Mouse (Mus musculus) adrenal gland, postnatal 14 days (tissue): ENCODE results near the gene Nuak2. TPM values are rescaled to one million over a fixed set of nuclear protein-coding genes. Genes with fewer than 3 reads are reported as not detected.
"Not testable (repeated sequence)": the region's sequence is repeated elsewhere in the genome, so short reads cannot be mapped to it uniquely, and the experiment has no call there.

Experiments used
- DNase-seq: peaks from one replicate; pipeline ENCODE4 v3.0.0; 2021; ENCODE audit warnings: mixed read lengths
- total RNA-seq: library from RNA; stranded (reverse); gene quantifications from 2 replicates; pipeline ENCODE4 v1.2.3, GENCODE M21; 2021

Nuak2 gene
- total RNA-seq, 1 experiment from 2014 or later = 3.7 TPM

DNA sequence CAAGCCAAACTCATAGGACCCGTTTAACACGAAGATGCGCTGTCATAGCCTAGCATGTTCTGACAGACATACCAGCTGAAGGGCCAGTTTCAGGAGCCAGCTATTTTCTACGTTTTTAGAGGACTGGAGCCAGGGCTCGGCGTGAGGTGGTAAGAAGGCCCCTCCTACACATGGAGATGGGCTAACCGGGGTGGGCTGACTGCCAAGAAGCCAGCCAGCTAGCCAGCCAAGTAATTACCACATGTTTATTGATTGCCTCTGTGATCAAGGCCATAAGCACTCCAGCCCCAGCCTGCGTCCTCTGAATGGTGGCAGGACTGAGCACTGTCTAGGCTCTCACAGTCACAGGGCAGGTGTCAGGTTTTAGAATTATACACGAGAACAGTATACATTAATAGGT is 10.9 kb downstream of the Nuak2 start:
- DNase-seq = peak; percentile 60

GRCm38 (mm10) chr1:132327477-132327876 is 11.6 kb downstream of the Nuak2 start:
- DNase-seq = no peak

GRCm38 (mm10) chr1:132328565-132328964 is 12.6 kb downstream of the Nuak2 start:
- no peak for DNase-seq

- DNase-seq = no peak
These were observed 13.7 kb downstream of the Nuak2 start for GRCm38 (mm10) chr1:132329656-132330055.

- DNase-seq = no peak
These were observed 14.5 kb downstream of the Nuak2 start for GRCm38 (mm10) chr1:132330397-132330796.

DNA sequence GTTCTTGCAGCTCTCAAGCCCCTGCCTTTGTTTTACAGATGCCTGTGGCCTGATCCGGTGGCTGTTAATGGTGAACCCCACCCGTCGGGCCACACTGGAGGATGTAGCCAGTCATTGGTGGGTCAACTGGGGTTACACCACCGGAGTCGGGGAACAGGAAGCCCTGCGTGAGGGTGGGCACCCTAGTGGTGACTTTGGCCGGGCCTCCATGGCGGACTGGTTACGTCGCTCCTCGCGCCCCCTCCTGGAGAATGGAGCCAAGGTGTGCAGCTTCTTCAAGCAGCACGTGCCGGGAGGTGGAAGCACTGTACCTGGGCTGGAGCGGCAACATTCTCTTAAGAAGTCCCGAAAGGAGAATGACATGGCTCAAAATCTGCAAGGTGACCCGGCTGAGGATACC is 15.4 kb downstream of the Nuak2 start:
- no peak for DNase-seq

- no peak for DNase-seq
These were observed 17.3 kb downstream of the Nuak2 start for GRCm38 (mm10) chr1:132333201-132333600.

- DNase-seq = peak; percentile 61
These were observed 17.8 kb downstream of the Nuak2 start for GRCm38 (mm10) chr1:132333675-132334141.

DNA sequence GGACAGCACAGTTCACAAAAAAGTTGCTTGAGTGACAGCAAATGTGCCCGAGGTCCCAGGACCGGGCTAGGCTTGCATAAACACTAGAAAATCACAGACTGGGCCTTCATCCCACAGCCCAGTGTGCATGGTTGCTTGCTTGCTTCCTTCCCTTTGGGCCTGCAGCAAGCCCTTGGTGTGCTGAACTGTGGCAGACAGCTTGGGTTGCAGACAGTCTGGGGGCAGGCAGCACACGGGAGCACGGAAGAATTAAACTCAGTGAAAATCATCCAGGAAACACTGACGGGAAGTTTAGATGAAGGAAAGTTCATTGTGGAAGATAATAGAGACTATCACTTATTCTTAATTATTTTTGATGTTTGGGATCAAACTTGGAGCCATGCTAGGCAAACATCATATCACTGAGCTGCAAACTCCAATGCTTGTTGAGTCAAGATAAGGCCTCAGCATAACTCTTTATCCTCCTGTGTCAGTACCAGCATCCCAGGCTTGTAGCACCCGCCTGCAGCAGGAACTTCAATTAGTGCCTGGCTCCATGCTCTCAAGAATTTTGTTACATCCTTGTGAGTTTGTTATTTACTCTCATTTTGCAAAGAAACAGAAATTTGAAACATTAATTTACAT is 18.4 kb downstream of the Nuak2 start:
- no peak for DNase-seq

GRCm38 (mm10) chr1:132335378-132335965 is 19.5 kb downstream of the Nuak2 start:
- DNase-seq = no peak

GRCm38 (mm10) chr1:132336921-132337320 is 21.0 kb downstream of the Nuak2 start:
- no peak for DNase-seq

GRCm38 (mm10) chr1:132338027-132338660 is 22.2 kb downstream of the Nuak2 start:
- DNase-seq = no peak

DNA sequence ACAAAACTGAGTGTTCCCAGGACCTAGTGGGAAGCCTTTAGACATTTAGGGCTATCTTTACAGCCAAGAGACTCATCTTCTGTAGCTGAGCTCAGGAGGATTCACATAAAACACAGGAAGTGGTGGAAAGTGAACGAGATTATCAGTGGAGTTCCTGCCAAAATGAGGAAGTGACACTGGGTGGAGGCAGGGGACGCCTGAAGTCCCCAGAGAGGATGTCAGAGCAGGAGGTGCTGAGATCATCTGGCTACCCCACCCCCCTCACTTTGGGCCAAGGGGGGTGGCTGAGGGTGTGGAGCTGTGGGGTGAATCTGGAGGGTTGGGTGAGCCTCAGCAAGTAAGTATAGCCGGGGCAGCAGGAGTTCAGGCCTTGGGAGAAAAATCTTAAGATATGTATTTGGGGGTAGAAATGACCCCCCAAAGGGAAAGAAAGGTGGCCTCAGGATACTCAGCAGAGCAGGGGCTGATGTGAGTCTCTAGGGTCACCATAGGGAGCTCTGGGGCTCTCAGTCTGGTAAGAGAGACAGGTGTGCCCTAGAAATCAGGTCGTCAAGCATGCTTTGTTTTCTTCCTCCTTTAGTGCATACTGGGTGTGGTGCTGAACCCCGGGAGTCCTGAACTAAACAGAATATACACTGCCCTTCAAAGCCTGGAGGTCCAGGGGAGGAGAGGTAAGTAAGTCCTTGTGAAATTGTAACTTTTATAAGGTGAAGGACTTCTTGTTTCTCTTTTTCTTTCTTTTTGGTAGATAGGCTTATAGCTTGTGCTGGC is 26.0 kb downstream of the Nuak2 start:
- peak; percentile 70 for DNase-seq

GRCm38 (mm10) chr1:132342518-132342917 is 26.6 kb downstream of the Nuak2 start:
- no peak for DNase-seq

GRCm38 (mm10) chr1:132343191-132343590 is 27.3 kb downstream of the Nuak2 start:
- DNase-seq = no peak

GRCm38 (mm10) chr1:132343656-132344055 is 27.7 kb downstream of the Nuak2 start:
- DNase-seq = no peak

DNA sequence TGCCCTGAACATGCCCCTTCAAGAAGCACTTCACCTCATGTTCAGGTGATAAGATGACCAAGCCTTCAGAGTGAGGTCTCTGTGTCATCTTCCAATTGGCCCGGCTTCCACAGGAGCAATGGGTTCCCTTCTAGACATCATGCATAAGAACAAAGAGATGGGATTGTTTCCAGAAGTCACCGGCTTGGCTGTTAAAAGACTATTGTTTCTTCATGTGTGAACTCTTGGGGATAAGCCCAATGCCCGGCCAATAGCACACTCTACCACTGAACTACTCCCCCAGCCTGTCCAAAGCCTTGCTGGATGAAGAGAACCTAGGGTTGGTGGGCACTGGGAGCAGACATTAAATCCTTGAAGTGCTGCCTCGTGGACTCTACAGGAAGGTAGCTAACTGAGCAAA is 29.6 kb downstream of the Nuak2 start:
- DNase-seq = no peak

GRCm38 (mm10) chr1:132346134-132346851 is 30.4 kb downstream of the Nuak2 start:
- DNase-seq = no peak

GRCm38 (mm10) chr1:132346951-132347350 is 31.0 kb downstream of the Nuak2 start:
- no peak for DNase-seq

DNA sequence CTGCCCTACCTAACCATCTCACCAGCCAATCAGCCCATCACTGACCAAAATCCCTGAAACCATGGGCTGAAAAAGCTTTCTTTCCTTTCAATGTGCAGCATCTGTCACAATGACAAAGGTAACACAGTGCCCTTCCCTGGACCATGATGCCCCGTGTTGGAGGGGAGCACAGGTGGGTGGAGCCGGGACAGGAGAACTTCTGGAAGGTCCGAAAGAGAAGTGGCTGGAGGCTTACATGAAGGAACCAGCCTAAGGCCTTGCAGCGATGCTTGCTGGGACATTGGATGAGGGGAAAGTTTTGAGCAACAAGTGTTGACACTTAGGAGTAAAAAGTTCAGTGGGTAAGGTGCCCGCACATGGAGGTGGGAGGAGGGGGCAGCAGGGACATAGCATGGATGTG is 32.5 kb downstream of the Nuak2 start:
- DNase-seq = no peak

DNA sequence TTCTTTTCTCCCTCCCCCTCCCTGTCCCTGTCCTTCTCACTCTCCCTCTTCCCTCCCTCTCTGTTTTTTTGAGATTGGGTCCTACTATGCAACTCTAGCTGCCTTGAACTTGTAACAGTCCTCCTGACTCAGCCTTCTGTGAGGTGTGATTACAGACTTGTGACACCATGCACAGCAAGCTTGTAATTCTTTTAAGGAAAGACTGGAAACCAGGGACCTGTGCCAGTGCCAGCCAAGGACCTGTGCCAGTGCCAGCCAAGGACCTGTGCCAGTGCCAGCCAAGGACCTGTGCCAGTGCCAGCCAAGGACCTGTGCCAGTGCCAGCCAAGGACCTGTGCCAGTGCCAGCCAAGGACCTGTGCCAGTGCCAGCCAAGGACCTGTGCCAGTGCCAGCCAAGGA is 33.1 kb downstream of the Nuak2 start:
- not testable (repeated sequence) for DNase-seq

DNA sequence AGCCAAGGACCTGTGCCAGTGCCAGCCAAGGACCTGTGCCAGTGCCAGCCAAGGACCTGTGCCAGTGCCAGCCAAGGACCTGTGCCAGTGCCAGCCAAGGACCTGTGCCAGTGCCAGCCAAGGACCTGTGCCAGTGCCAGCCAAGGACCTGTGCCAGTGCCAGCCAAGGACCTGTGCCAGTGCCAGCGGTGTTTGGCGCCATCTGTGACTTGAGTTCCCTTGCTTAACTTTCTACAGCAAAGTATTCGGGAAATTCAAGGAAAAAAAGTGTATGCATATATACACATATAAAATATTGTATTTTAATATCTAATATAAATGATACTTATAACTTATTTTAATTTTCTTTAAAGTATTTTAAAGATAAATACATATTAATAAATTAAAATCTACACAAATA is 33.7 kb downstream of the Nuak2 start:
- not testable (repeated sequence) for DNase-seq
